In genomic region chr4:31319269-31319668, GRCm38 (mm10) we compare ENCODE assay signal across 24 mouse cellular contexts.
"Had no signal": no experiment of that assay in that cellular context is flagged by ENCODE, and none has a peak within 500 bp of the region (broad histone marks: within the 10 kb centered on the region; RNA-seq: fewer than 3 reads in every experiment).

No protein-coding gene starts in this region.

- ATAC-seq: hindbrain, postnatal 0 days; inflammation-experienced regulatory T-cells, adult 6 months; intestine, postnatal 0 days; liver, embryonic 12.5 days had no signal

- H3K36me3 ChIP-seq: heart, embryonic 13.5 days; heart, embryonic 15.5 days; hindbrain, embryonic 13.5 days; hindbrain, embryonic 15.5 days; intestine, embryonic 15.5 days; limb, embryonic 15.5 days; liver, embryonic 12.5 days had no signal

- DNase-seq: gastrocnemius, adult 2 months; gastrocnemius, postnatal 10 days; gastrocnemius, postnatal 25 days; heart, adult 18-20 months; heart, postnatal 14 days; heart, postnatal 36 days; kidney, adult 18-20 months; kidney, adult 8-10 months; kidney, postnatal 10 days; kidney, postnatal 25 days; kidney, postnatal 4 days had no signal

- H3K9ac ChIP-seq: heart, embryonic 13.5 days; heart, embryonic 15.5 days; hindbrain, embryonic 13.5 days; hindbrain, embryonic 15.5 days; intestine, embryonic 15.5 days; limb, embryonic 15.5 days; liver, embryonic 12.5 days had no signal

- H3K4me2 ChIP-seq: heart, embryonic 11.5 days; heart, embryonic 13.5 days; heart, embryonic 15.5 days; hindbrain, embryonic 13.5 days; hindbrain, embryonic 15.5 days; intestine, embryonic 15.5 days; limb, embryonic 15.5 days; liver, embryonic 12.5 days had no signal

- H3K27ac ChIP-seq: gastrocnemius, adult 2 months; heart, embryonic 13.5 days; heart, embryonic 15.5 days; hindbrain, embryonic 13.5 days; hindbrain, embryonic 15.5 days; hindbrain, postnatal 0 days; intestine, embryonic 15.5 days; layer of hippocampus, adult 2 months; left cerebral cortex, adult 2 months; limb, embryonic 15.5 days; liver, embryonic 12.5 days had no signal

- H3K27me3 ChIP-seq: heart, embryonic 13.5 days; heart, embryonic 15.5 days; hindbrain, embryonic 13.5 days; hindbrain, embryonic 15.5 days; intestine, embryonic 15.5 days; limb, embryonic 15.5 days; liver, embryonic 12.5 days had no signal

- H3K4me1 ChIP-seq: heart, embryonic 15.5 days; hindbrain, embryonic 13.5 days; hindbrain, embryonic 15.5 days; intestine, embryonic 15.5 days; limb, embryonic 15.5 days; liver, embryonic 12.5 days had no signal

- H3K4me3 ChIP-seq: gastrocnemius, adult 2 months; heart, embryonic 13.5 days; heart, embryonic 15.5 days; hindbrain, embryonic 13.5 days; hindbrain, embryonic 15.5 days; intestine, embryonic 15.5 days; layer of hippocampus, adult 2 months; left cerebral cortex, adult 2 months; limb, embryonic 15.5 days; liver, embryonic 12.5 days had no signal

- H3K9me3 ChIP-seq: heart, embryonic 13.5 days; heart, embryonic 15.5 days; hindbrain, embryonic 13.5 days; hindbrain, embryonic 15.5 days; intestine, embryonic 15.5 days; limb, embryonic 15.5 days; liver, embryonic 12.5 days had no signal
